Mouse (Mus musculus): ENCODE results near the gene 6820408C15Rik. TPM values are rescaled to one million over a fixed set of nuclear protein-coding genes. Genes with fewer than 3 reads are reported as not detected.
"Not testable (repeated sequence)": the region's sequence is repeated elsewhere in the genome, so short reads cannot be mapped to it uniquely, and the experiment has no call there.

6820408C15Rik gene
- polyA plus RNA-seq, 1 experiment from 2014 or later: 0.76 TPM

- Histone ChIP-seq H3K27ac (peak overlapping the region; percentile 99), H3K36me3 (ENCODE audit: insufficient read depth, low read length) (no peaks in the 10 kb centered on the region), H3K4me1 (replicated peaks; ENCODE audit: insufficient read depth, low read length) (peaks cover 34% of the 10 kb centered on the region), H3K9me3 (replicated peaks; ENCODE audit: low read length) (no peaks in the 10 kb centered on the region), H3K9ac (ENCODE audit: low read depth, low read length) (peak overlapping the region; percentile 98), H3K27me3 (ENCODE audit: insufficient read depth, low read length) (no peaks in the 10 kb centered on the region), H3K4me2 (ENCODE audit: low read length) (peak overlapping the region; percentile 68), H3K4me3 (replicated peaks; ENCODE audit: low read depth, low read length) (peak overlapping the region; percentile 93)
- peak; percentile 54 for DNase-seq (ENCODE audit: low spot score)
- no peak for TF ChIP-seq CTCF (IDR thresholded peaks at IDR 0.05; ENCODE audit: low read depth)
- peak; percentile 1; the same call in 1 of the 2 replicates for ATAC-seq (replicated peaks; ENCODE audit: low FRiP score, low read depth)
- 0% methylated on average over 85 of the region's 86 CpGs for WGBS
Observed at GRCm38 (mm10) chr2:152413765-152414584, 1.4 kb upstream of the 6820408C15Rik start.

DNA sequence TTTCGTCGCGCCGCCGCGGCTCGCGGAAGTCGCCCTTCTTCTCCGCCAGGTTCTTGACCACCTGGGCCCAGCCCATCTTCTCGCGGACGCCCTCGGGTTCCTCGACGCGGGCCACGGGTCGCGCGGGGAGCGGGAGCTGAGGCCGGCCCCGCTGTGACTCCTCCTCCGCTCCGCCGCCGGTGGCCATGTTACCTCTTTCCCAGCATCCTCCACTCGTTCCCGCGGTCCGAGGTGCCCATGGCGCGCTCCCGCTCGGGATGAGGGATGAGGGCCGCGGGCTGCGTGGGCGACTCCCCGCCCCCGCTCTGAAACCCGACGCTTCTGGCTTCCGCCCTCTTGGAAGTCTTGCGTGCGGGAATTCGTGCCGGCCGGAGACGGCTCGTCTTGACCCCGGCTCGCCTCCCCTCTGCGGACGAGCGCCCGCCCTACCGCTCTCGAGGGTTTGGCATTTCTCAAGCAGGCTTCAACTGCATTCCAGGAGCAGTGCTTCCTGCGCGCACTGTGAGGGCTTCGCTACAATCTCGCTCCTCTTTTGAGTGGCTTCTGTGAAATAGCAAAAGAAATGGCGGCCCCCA lies 709 bp upstream of the 6820408C15Rik start, which contains the start of gene Zcchc3:
Gene Zcchc3, minus strand, starts transcription at position 437 of the 575 bp plus-strand sequence.
- Histone ChIP-seq H3K4me1 (replicated peaks; ENCODE audit: insufficient read depth, low read length) (peaks cover 30% of the 10 kb centered on the region), H3K4me3 (replicated peaks; ENCODE audit: low read depth, low read length) (peak within 1 kb of the TSS; percentile 93), H3K9me3 (replicated peaks; ENCODE audit: low read length) (no peaks in the 10 kb centered on the region), H3K9ac (ENCODE audit: low read depth, low read length) (peak within 1 kb of the TSS; percentile 98), H3K36me3 (ENCODE audit: insufficient read depth, low read length) (no peaks in the 10 kb centered on the region), H3K27me3 (ENCODE audit: insufficient read depth, low read length) (no peaks in the 10 kb centered on the region), H3K4me2 (ENCODE audit: low read length) (peak within 1 kb of the TSS; percentile 68), H3K27ac (peak within 1 kb of the TSS; percentile 99)
- under 1% methylated on average over 55 of the region's 65 CpGs for WGBS
- TF ChIP-seq CTCF (IDR thresholded peaks at IDR 0.05; ENCODE audit: low read depth): 0 out of 2 replicates have a peak, but pooled peaks have one; percentile 18
- DNase-seq (ENCODE audit: low spot score): peak; percentile 97
- peak; percentile 85 for ATAC-seq (replicated peaks; ENCODE audit: low FRiP score, low read depth)

- 89% methylated on average over 3 of the region's 3 CpGs for WGBS
- H3K9ac ChIP-seq (ENCODE audit: low read depth, low read length): no peak overlapping the region
Observed at GRCm38 (mm10) chr2:152415786-152416185, 399 bp downstream of the 6820408C15Rik start.

DNA sequence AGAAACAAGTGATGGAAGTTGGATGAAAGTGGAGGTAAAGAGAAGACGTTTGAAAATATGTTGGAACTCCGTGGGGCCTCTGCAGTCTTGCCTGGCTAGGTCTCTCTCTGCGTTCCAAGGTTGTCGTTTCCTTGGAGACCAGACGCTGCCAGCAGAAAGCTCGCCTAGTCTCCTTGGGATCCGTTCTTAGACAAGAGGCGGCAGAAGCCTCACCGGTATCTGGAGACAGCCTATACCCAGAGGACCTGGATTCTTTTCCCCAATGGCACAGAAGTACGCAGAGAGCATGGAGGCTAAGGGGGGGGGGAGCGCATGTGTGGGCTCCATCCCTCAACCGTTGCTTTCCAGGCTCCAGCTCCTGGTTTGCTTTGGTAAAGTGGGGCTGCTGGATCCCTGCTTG lies 12.1 kb downstream of the 6820408C15Rik start:
- no peaks in the 10 kb centered on the region for H3K9me3 ChIP-seq (replicated peaks; ENCODE audit: low read length)
- no peak overlapping the region for H3K27ac ChIP-seq
- H3K27me3 ChIP-seq (ENCODE audit: insufficient read depth, low read length): 0 out of 2 replicates have a peak, but pooled peaks cover 3% of the 10 kb centered on the region
- no peak overlapping the region for H3K4me3 ChIP-seq (replicated peaks; ENCODE audit: low read depth, low read length)
- TF ChIP-seq CTCF (IDR thresholded peaks at IDR 0.05; ENCODE audit: low read depth): no peak
- H3K36me3 ChIP-seq (ENCODE audit: insufficient read depth, low read length): no peaks in the 10 kb centered on the region
- H3K9ac ChIP-seq (ENCODE audit: low read depth, low read length): no peak overlapping the region
- 10% methylated on average over 12 of the region's 12 CpGs for WGBS
- DNase-seq (ENCODE audit: low spot score) (peak; percentile 62), ATAC-seq (replicated peaks; ENCODE audit: low FRiP score, low read depth) (no peak; the same call in 1 of the 2 replicates)
- H3K4me1 ChIP-seq (replicated peaks; ENCODE audit: insufficient read depth, low read length): 0 out of 2 replicates have a peak, but pooled peaks cover 3% of the 10 kb centered on the region
- H3K4me2 ChIP-seq (ENCODE audit: low read length): peak overlapping the region; percentile 48

More at GRCm38 (mm10) chr2:152415786-152416185, 399 bp downstream of the 6820408C15Rik start:
- Histone ChIP-seq H3K27me3 (ENCODE audit: insufficient read depth, low read length) (no peaks in the 10 kb centered on the region), H3K4me2 (ENCODE audit: low read length) (peak overlapping the region; percentile 68), H3K9me3 (replicated peaks; ENCODE audit: low read length) (no peaks in the 10 kb centered on the region), H3K4me1 (replicated peaks; ENCODE audit: insufficient read depth, low read length) (peaks cover 19% of the 10 kb centered on the region), H3K36me3 (ENCODE audit: insufficient read depth, low read length) (no peaks in the 10 kb centered on the region), H3K4me3 (replicated peaks; ENCODE audit: low read depth, low read length) (no peak overlapping the region), H3K27ac (peak overlapping the region; percentile 99)
- TF ChIP-seq CTCF (IDR thresholded peaks at IDR 0.05; ENCODE audit: low read depth): no peak
- DNase-seq (ENCODE audit: low spot score) (no peak), ATAC-seq (replicated peaks; ENCODE audit: low FRiP score, low read depth) (no peak)

DNA sequence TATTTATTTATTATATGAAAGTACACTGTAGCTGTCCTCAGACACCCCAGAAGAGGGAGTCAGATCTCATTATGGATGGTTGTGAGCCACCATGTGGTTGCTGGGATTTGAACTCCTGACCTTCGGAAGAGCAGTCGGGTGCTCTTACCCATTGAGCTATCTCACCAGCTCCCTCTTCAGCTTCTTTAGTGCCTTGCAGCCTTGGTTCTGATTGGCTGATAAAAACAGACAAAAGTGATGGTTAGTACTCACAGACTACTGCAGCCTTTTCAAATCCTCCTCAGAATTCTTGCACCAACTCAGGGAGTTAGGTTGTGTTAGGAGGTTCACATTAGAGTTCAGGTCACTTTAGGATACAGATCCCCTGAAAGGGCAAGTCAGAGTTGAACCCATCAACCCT lies 13.1 kb downstream of the 6820408C15Rik start:
- H3K9me3 ChIP-seq (replicated peaks; ENCODE audit: low read length); H3K9ac ChIP-seq (ENCODE audit: low read depth, low read length); H3K27ac ChIP-seq; H3K36me3 ChIP-seq (ENCODE audit: insufficient read depth, low read length); H3K4me2 ChIP-seq (ENCODE audit: low read length); H3K27me3 ChIP-seq (ENCODE audit: insufficient read depth, low read length); H3K4me3 ChIP-seq (replicated peaks; ENCODE audit: low read depth, low read length); H3K4me1 ChIP-seq (replicated peaks; ENCODE audit: insufficient read depth, low read length); DNase-seq (ENCODE audit: low spot score); ATAC-seq (replicated peaks; ENCODE audit: low FRiP score, low read depth): not testable (repeated sequence)
- WGBS: 86% methylated on average over 2 of the region's 2 CpGs
- TF ChIP-seq CTCF (IDR thresholded peaks at IDR 0.05; ENCODE audit: low read depth): 0 out of 2 replicates have a peak, but pooled peaks have one; percentile 32

GRCm38 (mm10) chr2:152436405-152436901 lies 21.1 kb downstream of the 6820408C15Rik start:
- no peak for TF ChIP-seq CTCF (IDR thresholded peaks at IDR 0.05; ENCODE audit: low read depth)

More at GRCm38 (mm10) chr2:152436405-152436901, 21.1 kb downstream of the 6820408C15Rik start:
- Histone ChIP-seq H3K4me2 (ENCODE audit: low read length) (no peak overlapping the region), H3K9me3 (replicated peaks; ENCODE audit: low read length) (no peaks in the 10 kb centered on the region), H3K27ac (peak overlapping the region; percentile 21), H3K4me1 (replicated peaks; ENCODE audit: insufficient read depth, low read length) (peaks cover 7% of the 10 kb centered on the region; the same call in 1 of the 2 replicates), H3K27me3 (ENCODE audit: insufficient read depth, low read length) (no peaks in the 10 kb centered on the region), H3K9ac (ENCODE audit: low read depth, low read length) (no peak overlapping the region), H3K4me3 (replicated peaks; ENCODE audit: low read depth, low read length) (no peak overlapping the region), H3K36me3 (ENCODE audit: insufficient read depth, low read length) (no peaks in the 10 kb centered on the region)
- ATAC-seq (replicated peaks; ENCODE audit: low FRiP score, low read depth) (peak; percentile 72), DNase-seq (ENCODE audit: low spot score) (peak; percentile 40)
- 56% methylated on average over 7 of the region's 7 CpGs for WGBS
